Mouse (Mus musculus) bone marrow, adult 2 months (tissue): ENCODE measurements around the gene Ankrd9.

Experiments used
- CTCF ChIP-seq: fragments of 200-500 bp; IDR thresholded peaks from 2 replicates; pipeline ENCODE4 v1.5.1; 2011; ENCODE audit warnings: low read length, control low read depth; ENCODE audit not compliant: control insufficient read depth, insufficient read depth
- POLR2A ChIP-seq: fragments of 200-500 bp; IDR thresholded peaks from 2 replicates; pipeline ENCODE4 v1.6.1; 2011; ENCODE audit warnings: low read depth, mild to moderate bottlenecking, control low read depth, low read length, borderline replicate concordance; ENCODE audit not compliant: control insufficient read depth

DNA sequence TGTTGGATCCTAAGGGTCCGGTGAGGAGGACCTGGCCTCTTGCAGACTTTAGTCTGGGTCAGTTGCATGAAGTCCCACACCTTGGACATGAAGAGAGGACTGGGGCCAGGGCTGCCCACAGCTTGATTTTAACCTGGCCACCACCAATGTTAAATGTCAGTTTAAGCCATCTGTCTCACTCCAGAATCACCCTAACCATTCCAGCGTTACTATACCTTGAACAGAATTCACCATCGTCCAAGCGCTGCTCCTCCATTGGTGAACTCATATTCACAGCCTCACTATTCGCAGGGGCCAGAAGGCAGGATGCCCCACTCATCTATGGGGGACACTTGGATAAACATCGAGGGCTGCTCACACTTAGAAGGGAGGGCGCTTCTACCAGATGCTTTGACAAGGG, 22.1 kb upstream of the Ankrd9 start:
- TF ChIP-seq POLR2A (no peak), CTCF (no peak)
